Mouse (Mus musculus) embryonic facial prominence, embryonic 15.5 days (tissue): Measurements from ENCODE around the gene Olfr309. TPM values are rescaled to one million over a fixed set of nuclear protein-coding genes. Genes with fewer than 3 reads are reported as not detected.
"Not testable (repeated sequence)": the region's sequence is repeated elsewhere in the genome, so short reads cannot be mapped to it uniquely, and the experiment has no call there.

ENCODE experiments used
- ATAC-seq: fragments of 200-750 bp; cut with Nextera tagmentation; 2 replicates; pipeline ENCODE4 v1.8.0; 2017; ENCODE audit warnings: low read depth, moderate TSS enrichment; ENCODE audit not compliant: insufficient number of reproducible peaks, low FRiP score, low TSS enrichment
- H3K27ac ChIP-seq: fragments of 300-500 bp; sonication (generic); replicated peaks from 2 replicates; pipeline ENCODE4 v1.5.1; 2015; ENCODE audit warnings: mild to moderate bottlenecking, inconsistent platforms
- H3K27me3 ChIP-seq: fragments of 300-500 bp; sonication (generic); 2 replicates; pipeline ENCODE4 v1.6.1; 2015; ENCODE audit warnings: inconsistent platforms
- H3K36me3 ChIP-seq: fragments of 300-500 bp; sonication (generic); 2 replicates; pipeline ENCODE4 v1.6.1; 2015; ENCODE audit warnings: mild to moderate bottlenecking, inconsistent platforms
- H3K4me1 ChIP-seq: fragments of 300-500 bp; sonication (generic); 2 replicates; pipeline ENCODE4 v1.6.1; 2015; ENCODE audit warnings: inconsistent platforms
- H3K4me2 ChIP-seq: fragments of 300-500 bp; sonication (generic); replicated peaks from 2 replicates; pipeline ENCODE4 v1.6.1; 2015; ENCODE audit warnings: mild to moderate bottlenecking, inconsistent platforms
- H3K4me3 ChIP-seq: fragments of 300-500 bp; sonication (generic); replicated peaks from 2 replicates; pipeline ENCODE4 v1.5.1; 2015; ENCODE audit warnings: mild to moderate bottlenecking, inconsistent platforms
- H3K9ac ChIP-seq: fragments of 300-500 bp; sonication (generic); 2 replicates; pipeline ENCODE4 v1.6.1; 2015; ENCODE audit warnings: inconsistent platforms
- H3K9me3 ChIP-seq: fragments of 300-500 bp; sonication (generic); replicated peaks from 2 replicates; pipeline ENCODE4 v1.6.1; 2016; ENCODE audit warnings: inconsistent platforms
- WGBS: fragments of 180-500 bp; shearing (Covaris S2); methylation state at CpG from one replicate; pipeline ENCODE4 v1.1.7; 2015; 5-methylcytosine and 5-hydroxymethylcytosine counted together
- microRNA-seq: library from miRNA; unstranded; fragments of <30 nt; microRNA quantifications from one replicate; pipeline ENCODE4, GENCODE M21; 2016; ENCODE audit warnings: borderline number of aligned reads
- polyA plus RNA-seq: library from polyadenylated mRNA; unstranded; fragments of >200 nt; fragmentation: Nextera tagmentation; extraction: Ambion mirVana; gene quantifications from 2 replicates; pipeline ENCODE4 v1.2.1, GENCODE M21; 2015

Gene Olfr309
- 0.08 and 0.17 TPM in 2 replicates for polyA plus RNA-seq

- Histone ChIP-seq H3K4me2 (no peak within 1 kb of the TSS), H3K36me3 (no peaks in the 10 kb centered on the region), H3K9me3 (no peaks in the 10 kb centered on the region), H3K27ac (no peak within 1 kb of the TSS), H3K4me3 (no peak within 1 kb of the TSS), H3K4me1 (no peaks in the 10 kb centered on the region), H3K27me3 (no peaks in the 10 kb centered on the region), H3K9ac (no peak within 1 kb of the TSS)
- no peak for ATAC-seq
- 71% methylated on average over 2 of the region's 2 CpGs for WGBS
These were observed at the start of gene Olfr309 for GRCm38 (mm10) chr7:86313608-86314007. TSS of gene Olfr309 (minus strand) at chr7:86313708.

GRCm38 (mm10) chr7:86346296-86346695 lies 32.8 kb upstream of the Olfr309 start:
- not testable (repeated sequence) for H3K9ac ChIP-seq, H3K4me2 ChIP-seq, H3K4me3 ChIP-seq, ATAC-seq, H3K27me3 ChIP-seq, H3K4me1 ChIP-seq, H3K36me3 ChIP-seq, H3K9me3 ChIP-seq, H3K27ac ChIP-seq
- 86% methylated on average over 9 of the region's 9 CpGs for WGBS

GRCm38 (mm10) chr7:86344253-86344652 lies 30.7 kb upstream of the Olfr309 start:
- Histone ChIP-seq H3K4me3 (no peak overlapping the region), H3K9me3 (no peaks in the 10 kb centered on the region), H3K36me3 (no peaks in the 10 kb centered on the region), H3K4me2 (no peak overlapping the region), H3K9ac (no peak overlapping the region), H3K27me3 (no peaks in the 10 kb centered on the region), H3K4me1 (no peaks in the 10 kb centered on the region), H3K27ac (no peak overlapping the region)
- WGBS, result 61% methylated on average over 3 of the region's 3 CpGs
- no peak for ATAC-seq

GRCm38 (mm10) chr7:86342881-86343565 lies 29.5 kb upstream of the Olfr309 start:
- no peak overlapping the region for H3K4me2 ChIP-seq
- no peak overlapping the region for H3K4me3 ChIP-seq
- WGBS, result 69% methylated on average over 14 of the region's 14 CpGs
- no peak overlapping the region for H3K9ac ChIP-seq
- no peaks in the 10 kb centered on the region for H3K4me1 ChIP-seq
- no peaks in the 10 kb centered on the region for H3K36me3 ChIP-seq
- no peaks in the 10 kb centered on the region for H3K27me3 ChIP-seq
- H3K9me3 ChIP-seq, result no peaks in the 10 kb centered on the region
- no peak for ATAC-seq
- no peak overlapping the region for H3K27ac ChIP-seq

GRCm38 (mm10) chr7:86337486-86337885 lies 24.0 kb upstream of the Olfr309 start, which contains the start of gene Olfr307:
TSS of gene Olfr307 (minus strand) at chr7:86337586.
- no peaks in the 10 kb centered on the region for H3K36me3 ChIP-seq
- ATAC-seq, result no peak
- no peak within 1 kb of the TSS for H3K4me2 ChIP-seq
- H3K9me3 ChIP-seq, result no peaks in the 10 kb centered on the region
- H3K4me3 ChIP-seq, result no peak within 1 kb of the TSS
- no peaks in the 10 kb centered on the region for H3K27me3 ChIP-seq
- H3K4me1 ChIP-seq, result no peaks in the 10 kb centered on the region
- 66% methylated on average over 1 of the region's 1 CpGs for WGBS
- H3K9ac ChIP-seq, result no peak within 1 kb of the TSS
- H3K27ac ChIP-seq, result no peak within 1 kb of the TSS

- Histone ChIP-seq H3K9ac (no peak within 1 kb of the TSS), H3K4me2 (no peak within 1 kb of the TSS), H3K27me3 (no peaks in the 10 kb centered on the region), H3K9me3 (no peaks in the 10 kb centered on the region), H3K4me3 (no peak within 1 kb of the TSS), H3K4me1 (no peaks in the 10 kb centered on the region), H3K36me3 (no peaks in the 10 kb centered on the region), H3K27ac (no peak within 1 kb of the TSS)
- ATAC-seq, result no peak
These were observed 12.0 kb upstream of the Olfr309 start, which contains the start of gene Olfr308 for GRCm38 (mm10) chr7:86325530-86325929. TSS of gene Olfr308 (minus strand) at chr7:86325630.

- Histone ChIP-seq H3K27me3 (no peaks in the 10 kb centered on the region), H3K9ac (no peak overlapping the region), H3K4me3 (no peak overlapping the region), H3K4me2 (no peak overlapping the region), H3K36me3 (no peaks in the 10 kb centered on the region), H3K4me1 (no peaks in the 10 kb centered on the region), H3K27ac (no peak overlapping the region), H3K9me3 (no peaks in the 10 kb centered on the region)
- ATAC-seq, result no peak
- WGBS, result 89% methylated on average over 2 of the region's 2 CpGs
These were observed 7.8 kb upstream of the Olfr309 start for GRCm38 (mm10) chr7:86321323-86321722.

- no peak within 1 kb of the TSS for H3K27ac ChIP-seq
- H3K4me1 ChIP-seq, result no peaks in the 10 kb centered on the region
- H3K9ac ChIP-seq, result no peak within 1 kb of the TSS
- 63% methylated on average over 1 of the region's 1 CpGs for WGBS
- no peaks in the 10 kb centered on the region for H3K27me3 ChIP-seq
- ATAC-seq, result no peak
- no peaks in the 10 kb centered on the region for H3K9me3 ChIP-seq
- H3K4me2 ChIP-seq, result no peak within 1 kb of the TSS
- no peak within 1 kb of the TSS for H3K4me3 ChIP-seq
- H3K36me3 ChIP-seq, result no peaks in the 10 kb centered on the region
These were observed 36.4 kb downstream of the Olfr309 start, which contains the start of gene Olfr310 for GRCm38 (mm10) chr7:86277072-86277471. TSS of gene Olfr310 (minus strand) at chr7:86277172.

Small RNAs within 50 kb of the gene (microRNA-seq; reads per million reads assigned to microRNA genes)
- gene Gm23192, result not detected

Other genes starting within 250 kb of the Olfr309 start
- gene Vmn2r75, start 141.9 kb downstream of the Olfr309 start, polyA plus RNA-seq, result not detected in 2 replicates
- gene Vmn2r76, start 67.4 kb downstream of the Olfr309 start, polyA plus RNA-seq, result not detected in 2 replicates
- gene Olfr310, start 36.5 kb downstream of the Olfr309 start, polyA plus RNA-seq, result 0.12 TPM in 1 of 2 replicates, not detected in the other
- gene Olfr308, start 11.9 kb upstream of the Olfr309 start, polyA plus RNA-seq, result not detected in 2 replicates
- not detected in 2 replicates for gene Olfr307, start 23.9 kb upstream of the Olfr309 start, polyA plus RNA-seq
- gene Olfr305, start 53.2 kb upstream of the Olfr309 start, polyA plus RNA-seq, result not detected in 2 replicates
- gene Olfr304, start 73.0 kb upstream of the Olfr309 start, polyA plus RNA-seq, result not detected in 2 replicates
- gene Olfr303, start 84.1 kb upstream of the Olfr309 start, polyA plus RNA-seq, result not detected in 2 replicates
- 0.08 and 0.13 TPM in 2 replicates for gene Olfr301, start 90.1 kb upstream of the Olfr309 start, polyA plus RNA-seq
- gene Olfr299, start 146.2 kb upstream of the Olfr309 start, polyA plus RNA-seq, result 0.19 TPM in 1 of 2 replicates, not detected in the other
- 0.43 TPM in 1 of 2 replicates, not detected in the other for gene Olfr298, start 178.8 kb upstream of the Olfr309 start, polyA plus RNA-seq
- gene Olfr297, start 206.3 kb upstream of the Olfr309 start, polyA plus RNA-seq, result not detected in 2 replicates